Mouse (Mus musculus) embryonic facial prominence, embryonic 10.5 days (tissue): Measurements from ENCODE around the gene Nfe2l3. TPM values are rescaled to one million over a fixed set of nuclear protein-coding genes. Genes with fewer than 3 reads are reported as not detected.
A peak's percentile ranks its signal among the peaks of the same experiment; 100 is the strongest.
"Not testable (repeated sequence)": the region's sequence is repeated elsewhere in the genome, so short reads cannot be mapped to it uniquely, and the experiment has no call there.

Experiments used
- DNase-seq: peaks from one replicate; pipeline ENCODE4 v3.0.0-alpha.2; 2017; ENCODE audit warnings: low spot score
- H3K27ac ChIP-seq: fragments of 300-500 bp; sonication (generic); replicated peaks from 2 replicates; pipeline ENCODE4 v1.5.1; 2016; ENCODE audit warnings: mild to moderate bottlenecking
- H3K27me3 ChIP-seq: fragments of 300-500 bp; sonication (generic); replicated peaks from 2 replicates; pipeline ENCODE4 v1.6.1; 2016; ENCODE audit warnings: low read depth, mild to moderate bottlenecking; ENCODE audit not compliant: poor library complexity, severe bottlenecking
- H3K36me3 ChIP-seq: fragments of 300-500 bp; sonication (generic); replicated peaks from 2 replicates; pipeline ENCODE4 v1.6.1; 2016; ENCODE audit warnings: mild to moderate bottlenecking, moderate library complexity
- H3K4me1 ChIP-seq: fragments of 300-500 bp; sonication (generic); 2 replicates; pipeline ENCODE4 v1.6.1; 2016
- H3K4me3 ChIP-seq: fragments of 300-500 bp; sonication (generic); 2 replicates; pipeline ENCODE4 v1.5.1; 2016; ENCODE audit warnings: mild to moderate bottlenecking, moderate library complexity
- H3K9me3 ChIP-seq: fragments of 300-500 bp; sonication (generic); 2 replicates; pipeline ENCODE4 v1.6.1; 2016; ENCODE audit warnings: mild to moderate bottlenecking
- WGBS: fragments of 180-500 bp; shearing (Covaris S2); methylation state at CpG from one replicate; pipeline ENCODE4 v1.1.7; 2016; 5-methylcytosine and 5-hydroxymethylcytosine counted together
- polyA plus RNA-seq: library from polyadenylated mRNA; unstranded; fragments of >200 nt; fragmentation: Nextera tagmentation; extraction: Ambion mirVana; gene quantifications from 2 replicates; pipeline ENCODE4 v1.2.1, GENCODE M21; 2016

The Nfe2l3 gene
- polyA plus RNA-seq, 1 experiment from 2014 or later: 1.3 TPM

- peak overlapping the region; percentile 100 for H3K27ac ChIP-seq
- no peak for DNase-seq
- H3K4me1 ChIP-seq: peaks cover 17% of the 10 kb centered on the region
- peak overlapping the region; percentile 98 for H3K4me3 ChIP-seq
- no peaks in the 10 kb centered on the region for H3K27me3 ChIP-seq
- H3K36me3 ChIP-seq: peaks cover 65% of the 10 kb centered on the region
- WGBS: 60% methylated on average over 4 of the region's 4 CpGs
- no peaks in the 10 kb centered on the region for H3K9me3 ChIP-seq
Measured at GRCm38 (mm10) chr6:51472213-51472612, 39.7 kb downstream of the Nfe2l3 start.

GRCm38 (mm10) chr6:51479136-51479731 is 46.8 kb downstream of the Nfe2l3 start:
- Histone ChIP-seq H3K27me3 (no peaks in the 10 kb centered on the region), H3K27ac (no peak overlapping the region), H3K36me3 (peaks cover 89% of the 10 kb centered on the region), H3K9me3 (no peaks in the 10 kb centered on the region), H3K4me3 (no peak overlapping the region), H3K4me1 (no peaks in the 10 kb centered on the region)
- no peak for DNase-seq
- 93% methylated on average over 4 of the region's 4 CpGs for WGBS

DNA sequence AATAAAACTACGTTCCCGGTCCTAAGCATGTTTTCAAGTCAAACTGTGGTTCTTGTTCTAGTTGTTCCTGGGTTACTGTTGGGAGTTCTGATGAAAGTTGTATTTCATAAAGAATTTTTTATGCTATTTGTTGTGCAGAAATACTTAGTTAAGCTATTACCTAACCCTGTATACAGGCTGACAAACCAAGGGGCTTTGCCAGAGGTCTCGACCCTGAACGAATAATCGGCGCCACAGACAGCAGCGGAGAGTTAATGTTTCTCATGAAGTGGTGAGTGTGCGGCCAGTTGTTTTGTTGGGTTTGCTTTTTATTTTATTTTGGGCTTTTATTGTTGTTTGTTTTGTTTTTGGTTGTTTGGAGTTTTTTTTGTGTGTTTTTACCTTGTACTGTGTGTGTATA is 49.1 kb downstream of the Nfe2l3 start:
- no peak for DNase-seq

GRCm38 (mm10) chr6:51483861-51484260 is 51.4 kb downstream of the Nfe2l3 start:
- Histone ChIP-seq H3K4me1 (no peaks in the 10 kb centered on the region), H3K9me3 (peaks cover 3% of the 10 kb centered on the region; the same call in 1 of the 2 replicates), H3K27ac (no peak overlapping the region), H3K36me3 (peaks cover 49% of the 10 kb centered on the region), H3K4me3 (no peak overlapping the region), H3K27me3 (no peaks in the 10 kb centered on the region)
- DNase-seq: no peak
- 92% methylated on average over 3 of the region's 3 CpGs for WGBS

More for the DNA sequence above, 49.1 kb downstream of the Nfe2l3 start:
- peaks cover 72% of the 10 kb centered on the region for H3K36me3 ChIP-seq
- no peak overlapping the region for H3K4me3 ChIP-seq
- H3K4me1 ChIP-seq: no peaks in the 10 kb centered on the region
- WGBS: 96% methylated on average over 8 of the region's 8 CpGs
- no peak overlapping the region for H3K27ac ChIP-seq
- H3K9me3 ChIP-seq: no peaks in the 10 kb centered on the region
- no peaks in the 10 kb centered on the region for H3K27me3 ChIP-seq

DNA sequence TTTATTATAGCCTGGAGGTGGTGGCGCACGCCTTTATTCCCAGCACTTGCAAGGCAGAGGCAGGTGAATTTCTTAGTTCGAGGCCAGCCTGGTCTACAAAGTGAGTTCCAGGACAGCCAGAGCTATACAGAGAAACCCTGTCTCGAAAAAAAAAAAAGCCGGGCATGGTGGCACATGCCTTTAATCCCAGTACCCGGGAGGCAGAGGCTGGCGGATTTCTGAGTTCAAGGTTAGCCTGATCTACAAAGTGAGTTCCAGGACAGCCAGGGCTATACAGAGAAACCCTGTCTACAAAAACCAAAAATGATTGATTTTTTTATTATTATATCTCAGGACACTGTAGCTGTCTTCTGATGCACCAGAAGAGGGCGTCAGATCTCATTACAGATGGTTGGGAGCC is 52.1 kb downstream of the Nfe2l3 start:
- H3K27ac ChIP-seq, DNase-seq, H3K4me1 ChIP-seq, H3K9me3 ChIP-seq, H3K27me3 ChIP-seq, H3K4me3 ChIP-seq: not testable (repeated sequence)
- WGBS: 90% methylated on average over 8 of the region's 8 CpGs
- peaks cover 42% of the 10 kb centered on the region for H3K36me3 ChIP-seq

DNA sequence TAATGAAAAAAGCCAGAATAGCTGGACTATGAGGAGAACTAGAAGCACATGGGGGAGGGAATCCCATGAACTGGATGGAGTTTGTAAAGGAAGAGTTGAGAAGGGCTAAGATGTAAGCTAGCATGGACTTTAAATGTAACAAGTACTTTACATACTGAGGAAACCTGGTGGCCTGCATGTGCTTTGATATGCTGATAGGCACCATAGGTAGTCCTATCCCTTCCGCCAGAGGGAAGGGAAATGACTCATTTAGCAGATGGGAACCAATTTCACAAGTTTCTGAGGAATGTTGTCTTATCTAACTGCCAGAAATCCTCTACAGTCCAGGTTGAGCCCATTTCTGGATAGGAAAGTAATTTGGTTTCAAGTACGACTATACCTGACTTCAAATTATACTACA is 53.2 kb downstream of the Nfe2l3 start:
- WGBS: 55% methylated on average over 2 of the region's 2 CpGs
- Histone ChIP-seq H3K36me3 (peaks cover 31% of the 10 kb centered on the region), H3K4me3 (no peak overlapping the region), H3K4me1 (peaks cover 5% of the 10 kb centered on the region; the same call in 1 of the 2 replicates), H3K27me3 (no peaks in the 10 kb centered on the region), H3K27ac (no peak overlapping the region), H3K9me3 (peaks cover 3% of the 10 kb centered on the region; the same call in 1 of the 2 replicates)
- no peak for DNase-seq

DNA sequence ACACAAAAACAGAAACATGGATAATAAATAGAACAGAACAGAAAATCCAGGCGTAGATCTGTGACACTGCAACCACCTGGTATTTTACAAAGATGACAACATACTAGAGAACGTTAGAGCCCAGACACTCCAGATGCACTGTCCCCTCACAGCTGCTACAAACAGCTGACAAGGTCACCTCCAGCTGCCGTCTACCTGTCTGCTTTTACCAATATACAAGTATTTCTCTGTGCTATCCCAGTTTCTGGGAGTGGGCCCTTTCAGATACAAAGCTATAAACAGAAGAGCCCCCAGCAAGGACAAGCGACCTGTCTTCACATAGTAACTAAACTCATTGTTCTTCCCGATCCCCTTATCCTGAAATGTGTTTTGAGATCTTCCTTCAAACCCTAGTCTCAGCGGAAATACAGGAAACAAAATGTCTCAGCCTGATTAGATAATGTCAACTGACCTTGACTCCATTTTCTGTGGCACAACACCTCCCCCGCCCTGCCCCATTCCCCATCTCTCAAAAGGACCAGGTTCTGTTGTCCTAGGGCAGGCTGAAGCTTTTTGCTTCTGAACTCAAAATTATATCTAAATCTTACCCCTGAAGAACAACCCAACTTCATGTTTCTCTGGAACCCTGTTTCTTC is 53.7 kb downstream of the Nfe2l3 start:
- no peak for DNase-seq
- H3K36me3 ChIP-seq: peaks cover 26% of the 10 kb centered on the region
- no peaks in the 10 kb centered on the region for H3K27me3 ChIP-seq
- WGBS: 77% methylated on average over 7 of the region's 7 CpGs
- no peak overlapping the region for H3K4me3 ChIP-seq
- H3K27ac ChIP-seq: no peak overlapping the region
- H3K4me1 ChIP-seq: peaks cover 5% of the 10 kb centered on the region; the same call in 1 of the 2 replicates
- H3K9me3 ChIP-seq: peaks cover 3% of the 10 kb centered on the region; the same call in 1 of the 2 replicates

GRCm38 (mm10) chr6:51486731-51487130 is 54.3 kb downstream of the Nfe2l3 start:
- Histone ChIP-seq H3K4me3 (no peak overlapping the region), H3K9me3 (peaks cover 3% of the 10 kb centered on the region; the same call in 1 of the 2 replicates), H3K27me3 (no peaks in the 10 kb centered on the region), H3K27ac (no peak overlapping the region), H3K36me3 (peaks cover 20% of the 10 kb centered on the region), H3K4me1 (peaks cover 5% of the 10 kb centered on the region; the same call in 1 of the 2 replicates)
- WGBS: 92% methylated on average over 5 of the region's 5 CpGs
- DNase-seq: no peak

- Histone ChIP-seq H3K36me3 (peaks cover under 1% of the 10 kb centered on the region; the same call in 1 of the 2 replicates), H3K9me3 (peaks cover 3% of the 10 kb centered on the region; the same call in 1 of the 2 replicates), H3K4me3 (no peak overlapping the region), H3K27ac (0 out of 2 replicates have a peak overlapping the region, but pooled peaks have one; percentile 25), H3K4me1 (peaks cover 5% of the 10 kb centered on the region; the same call in 1 of the 2 replicates), H3K27me3 (no peaks in the 10 kb centered on the region)
- 60% methylated on average over 2 of the region's 2 CpGs for WGBS
- peak; percentile 22 for DNase-seq
Measured at GRCm38 (mm10) chr6:51489787-51490186, 57.3 kb downstream of the Nfe2l3 start.

GRCm38 (mm10) chr6:51497321-51498111 is 65.0 kb downstream of the Nfe2l3 start:
- Histone ChIP-seq H3K4me3 (no peak overlapping the region), H3K4me1 (no peaks in the 10 kb centered on the region), H3K27ac (no peak overlapping the region), H3K27me3 (no peaks in the 10 kb centered on the region), H3K36me3 (no peaks in the 10 kb centered on the region), H3K9me3 (no peaks in the 10 kb centered on the region)
- 80% methylated on average over 8 of the region's 8 CpGs for WGBS
- no peak for DNase-seq

DNA sequence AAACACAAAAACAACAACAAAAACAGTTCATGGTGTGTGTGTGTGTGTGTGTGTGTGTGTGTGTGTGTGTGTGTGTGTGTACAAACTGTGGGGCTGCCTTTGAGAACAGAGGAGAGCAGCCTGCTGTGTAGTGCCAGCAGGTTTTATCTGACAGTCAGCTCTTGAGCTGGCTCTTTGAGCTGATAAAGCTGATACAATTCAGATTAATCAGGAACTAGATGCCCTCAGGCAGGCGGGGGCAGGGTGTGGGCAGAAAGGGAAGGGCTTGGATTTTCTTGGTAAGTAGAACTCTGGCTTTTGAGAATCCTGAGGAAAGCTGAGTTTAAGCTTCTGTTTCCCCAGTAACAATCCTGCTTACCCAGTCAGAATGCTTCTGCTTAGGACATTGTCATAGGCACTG is 73.2 kb downstream of the Nfe2l3 start:
- Histone ChIP-seq H3K4me1 (peaks cover 11% of the 10 kb centered on the region), H3K27me3 (no peaks in the 10 kb centered on the region), H3K36me3 (no peaks in the 10 kb centered on the region), H3K27ac (no peak overlapping the region), H3K4me3 (no peak overlapping the region), H3K9me3 (no peaks in the 10 kb centered on the region)
- WGBS: 49% methylated on average over 1 of the region's 1 CpGs
- DNase-seq: no peak

GRCm38 (mm10) chr6:51507556-51507955 is 75.1 kb downstream of the Nfe2l3 start:
- 68% methylated on average over 2 of the region's 2 CpGs for WGBS
- H3K9me3 ChIP-seq: no peaks in the 10 kb centered on the region
- no peak for DNase-seq

More at GRCm38 (mm10) chr6:51507556-51507955, 75.1 kb downstream of the Nfe2l3 start:
- Histone ChIP-seq H3K27me3 (no peaks in the 10 kb centered on the region), H3K4me1 (peaks cover 11% of the 10 kb centered on the region), H3K36me3 (no peaks in the 10 kb centered on the region), H3K27ac (no peak overlapping the region), H3K4me3 (no peak overlapping the region)
